Mouse (Mus musculus): ENCODE results near the gene 9130213A22Rik. TPM values are rescaled to one million over a fixed set of nuclear protein-coding genes. Genes with fewer than 3 reads are reported as not detected.

9130213A22Rik gene
- polyA plus RNA-seq, 1 experiment = 1.2 TPM

DNA sequence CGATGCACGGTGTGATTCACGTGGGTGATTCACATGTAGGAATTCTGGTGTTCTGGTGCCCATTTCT, 3.3 kb upstream of the 9130213A22Rik start, which contains the start of gene Aloxe3:
Aloxe3 (plus strand) TSS at position 45 of the 67 bp plus-strand sequence.
- DNase-seq = no peak
- Histone ChIP-seq H3K4me3 (replicated peaks; ENCODE audit: extremely low read depth, low read depth, low read length) (peak within 1 kb of the TSS; percentile 85), H3K4me1 (ENCODE audit: control insufficient read depth, insufficient read depth, low read length) (peaks cover 9% of the 10 kb centered on the region; the same call in 1 of the 2 replicates)
- WGBS = 1% methylated on average over 3 of the region's 3 CpGs
- TF ChIP-seq CTCF (IDR thresholded peaks at IDR 0.05; ENCODE audit: insufficient read depth, low read length) (no peak), POLR2A (IDR thresholded peaks at IDR 0.05; ENCODE audit: borderline replicate concordance, extremely low read depth, low read depth, low read length) (no peak)

DNA sequence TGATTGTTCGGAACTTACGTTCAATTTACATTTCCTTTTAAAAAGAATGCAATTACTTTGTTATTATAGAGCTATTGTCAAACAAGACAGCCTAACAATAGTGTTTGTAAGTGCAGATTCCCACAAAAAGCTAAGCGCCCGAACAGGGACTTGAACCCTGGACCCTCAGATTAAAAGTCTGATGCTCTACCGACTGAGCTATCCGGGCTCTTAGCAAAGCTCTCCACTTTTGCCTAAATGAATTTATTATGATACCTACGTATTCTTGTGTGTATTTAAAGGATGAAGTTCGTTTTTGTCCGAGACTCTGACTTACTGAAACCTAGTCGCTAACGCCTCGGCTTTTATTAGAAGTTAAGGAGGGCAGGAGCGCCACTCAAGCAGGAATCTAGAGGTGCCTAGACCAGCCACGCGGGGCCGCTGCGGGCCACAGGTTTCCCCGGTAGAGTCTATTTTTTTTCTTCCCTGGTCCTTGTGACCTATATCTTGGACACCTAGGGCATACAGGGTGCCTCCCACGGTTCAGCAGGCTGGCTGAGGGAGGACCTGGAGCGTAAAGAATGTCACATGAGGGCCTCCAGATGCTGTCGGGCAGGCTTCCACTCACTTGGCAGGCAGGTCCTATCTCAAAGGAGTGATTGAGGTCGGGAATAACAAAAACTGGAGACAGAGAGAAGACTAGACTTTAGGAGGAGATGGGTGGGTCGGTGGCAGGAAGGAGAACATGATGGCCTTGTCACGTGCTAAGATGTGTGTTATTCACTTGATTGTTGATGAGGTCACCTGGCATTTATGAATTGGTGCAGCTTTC, 2.9 kb upstream of the 9130213A22Rik start:
- DNase-seq = peak; percentile 76
- TF ChIP-seq POLR2A (IDR thresholded peaks at IDR 0.05; ENCODE audit: borderline replicate concordance, extremely low read depth, low read depth, low read length) (no peak), CTCF (IDR thresholded peaks at IDR 0.05; ENCODE audit: insufficient read depth, low read length) (0 out of 2 replicates have a peak, but pooled peaks have one; percentile 20)
- Histone ChIP-seq H3K4me1 (ENCODE audit: control insufficient read depth, insufficient read depth, low read length) (peaks cover 9% of the 10 kb centered on the region; the same call in 1 of the 2 replicates), H3K4me3 (replicated peaks; ENCODE audit: extremely low read depth, low read depth, low read length) (peak overlapping the region; percentile 85)
- under 1% methylated on average over 24 of the region's 24 CpGs for WGBS

DNA sequence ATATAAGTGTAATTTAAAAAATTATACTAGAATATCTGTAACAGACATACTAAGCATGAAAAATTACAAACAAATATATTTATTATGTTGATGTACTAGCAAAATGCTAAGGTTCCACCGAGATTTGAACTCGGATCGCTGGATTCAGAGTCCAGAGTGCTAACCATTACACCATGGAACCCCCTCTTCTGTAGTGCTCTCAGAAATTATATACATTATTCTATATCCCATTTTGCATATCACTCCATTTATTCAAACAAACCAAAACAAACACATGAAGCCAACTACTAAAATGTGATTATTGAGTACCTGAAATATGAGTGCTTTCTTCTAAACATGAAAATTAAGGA, 2.1 kb upstream of the 9130213A22Rik start:
- TF ChIP-seq CTCF (IDR thresholded peaks at IDR 0.05; ENCODE audit: insufficient read depth, low read length) = no peak
- peak overlapping the region; percentile 97 for H3K4me3 ChIP-seq (replicated peaks; ENCODE audit: extremely low read depth, low read depth, low read length)
- 0% methylated on average over 3 of the region's 3 CpGs for WGBS

DNA sequence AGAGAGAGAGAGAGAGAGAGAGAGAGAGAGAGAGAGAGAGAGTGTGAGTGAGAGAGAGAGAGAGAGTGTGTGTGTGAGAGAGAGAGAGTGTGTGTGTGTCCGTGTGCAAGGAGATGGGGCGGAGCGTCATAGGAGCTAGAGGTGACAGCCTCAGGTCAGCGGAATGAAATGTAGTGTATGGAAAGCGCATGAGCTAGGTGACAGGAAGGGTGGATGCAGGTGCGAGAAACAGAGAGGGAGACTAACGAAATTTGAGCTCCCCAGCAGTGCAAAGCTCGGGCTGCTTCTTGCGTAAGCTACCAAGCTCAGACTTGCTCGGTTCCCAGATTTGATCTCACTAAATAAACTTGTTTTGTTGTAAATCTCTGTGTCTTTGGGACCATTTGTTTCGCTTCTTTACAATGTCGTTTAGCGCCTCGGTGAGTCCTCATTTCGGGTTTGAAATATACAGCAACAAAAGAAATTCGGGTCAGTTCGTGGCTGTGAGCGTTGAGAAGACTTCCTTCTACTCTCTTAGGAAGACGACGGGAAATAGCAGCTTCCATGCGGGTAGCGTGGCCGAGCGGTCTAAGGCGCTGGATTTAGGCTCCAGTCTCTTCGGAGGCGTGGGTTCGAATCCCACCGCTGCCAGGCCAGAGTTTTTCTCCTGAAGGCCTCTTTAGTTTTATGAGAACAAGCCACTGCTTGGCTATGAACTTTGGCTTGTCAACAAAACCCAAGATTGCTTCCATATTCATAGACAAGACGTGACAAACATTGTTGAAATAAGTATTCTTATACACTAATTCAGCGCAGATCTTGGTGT, 1.5 kb upstream of the 9130213A22Rik start:
- H3K4me1 ChIP-seq (ENCODE audit: control insufficient read depth, insufficient read depth, low read length) = peaks cover 9% of the 10 kb centered on the region; the same call in 1 of the 2 replicates
- WGBS = under 1% methylated on average over 31 of the region's 31 CpGs
- H3K4me3 ChIP-seq (replicated peaks; ENCODE audit: extremely low read depth, low read depth, low read length) = peak overlapping the region; percentile 97
- TF ChIP-seq CTCF (IDR thresholded peaks at IDR 0.05; ENCODE audit: insufficient read depth, low read length) (no peak), POLR2A (IDR thresholded peaks at IDR 0.05; ENCODE audit: borderline replicate concordance, extremely low read depth, low read depth, low read length) (no peak)
- DNase-seq = peak; percentile 89

More for the DNA sequence above, 2.1 kb upstream of the 9130213A22Rik start:
- H3K4me1 ChIP-seq (ENCODE audit: control insufficient read depth, insufficient read depth, low read length) = peaks cover 9% of the 10 kb centered on the region; the same call in 1 of the 2 replicates
- no peak for DNase-seq

DNA sequence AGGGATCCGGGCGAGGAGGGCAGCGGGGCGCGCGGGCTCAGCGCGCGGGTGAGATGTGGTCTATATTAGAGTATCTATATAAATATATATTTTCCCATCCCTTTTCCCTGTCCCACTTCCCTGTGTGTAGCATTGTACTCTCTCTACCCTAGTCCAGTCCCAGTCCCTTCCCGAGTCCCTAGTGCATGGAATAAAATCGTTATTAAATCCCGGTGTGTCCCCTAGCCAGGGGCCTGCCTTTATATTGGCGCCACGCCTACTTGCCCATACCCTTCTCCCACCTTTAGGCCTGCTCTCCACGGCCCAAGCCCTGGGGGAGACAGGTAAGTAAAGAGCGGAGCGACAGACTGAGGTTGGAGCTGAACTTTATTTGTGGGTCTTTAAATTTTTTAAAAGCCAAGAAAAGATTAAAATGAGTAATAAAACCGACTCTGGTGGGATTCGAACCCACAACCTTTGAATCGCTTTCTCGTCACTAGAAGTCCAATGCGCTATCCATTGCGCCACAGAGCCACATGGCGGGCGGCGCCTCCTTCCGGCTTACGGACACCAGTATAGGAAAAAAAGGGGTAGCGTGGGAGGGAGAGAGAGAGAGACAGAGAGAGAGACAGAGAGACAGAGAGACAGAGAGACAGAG, 785 bp upstream of the 9130213A22Rik start:
- peak overlapping the region; percentile 74 for H3K4me3 ChIP-seq (replicated peaks; ENCODE audit: extremely low read depth, low read depth, low read length)
- TF ChIP-seq POLR2A (IDR thresholded peaks at IDR 0.05; ENCODE audit: borderline replicate concordance, extremely low read depth, low read depth, low read length) (no peak), CTCF (IDR thresholded peaks at IDR 0.05; ENCODE audit: insufficient read depth, low read length) (no peak)
- WGBS = under 1% methylated on average over 29 of the region's 29 CpGs
- H3K4me1 ChIP-seq (ENCODE audit: control insufficient read depth, insufficient read depth, low read length) = peaks cover 9% of the 10 kb centered on the region; the same call in 1 of the 2 replicates
- peak; percentile 83 for DNase-seq

DNA sequence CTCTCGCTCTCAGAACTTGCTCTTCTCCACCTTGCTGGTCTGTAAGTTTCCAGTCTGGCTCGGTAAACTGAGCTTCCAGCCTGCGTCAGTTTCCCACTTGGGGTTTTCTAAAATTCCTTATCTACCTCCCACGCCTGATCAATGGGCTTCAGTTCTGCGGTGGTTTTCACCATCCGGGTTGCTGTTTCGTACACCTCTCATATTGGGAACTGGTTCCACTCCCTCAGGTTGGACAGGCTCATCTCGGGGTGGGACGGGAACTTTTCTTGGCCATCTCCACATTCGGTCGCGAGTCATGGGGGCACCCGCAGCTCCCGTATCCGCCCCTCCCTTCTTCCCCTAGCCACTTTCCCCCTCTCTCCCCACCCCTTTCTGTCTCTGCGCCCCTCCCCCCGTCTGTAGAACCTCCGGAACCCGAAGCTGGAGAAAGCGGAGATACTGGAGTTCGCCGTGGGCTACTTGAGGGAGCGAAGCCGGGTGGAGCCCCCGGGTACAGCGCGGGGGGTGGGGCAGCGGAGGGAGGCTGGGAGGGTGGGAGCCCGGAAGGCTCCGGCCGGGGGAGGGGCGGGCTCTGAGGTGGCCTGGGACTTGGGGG, 551 bp downstream of the 9130213A22Rik start:
- TF ChIP-seq CTCF (IDR thresholded peaks at IDR 0.05; ENCODE audit: insufficient read depth, low read length) = no peak
- TF ChIP-seq POLR2A (IDR thresholded peaks at IDR 0.05; ENCODE audit: borderline replicate concordance, extremely low read depth, low read depth, low read length) = no peak
- Histone ChIP-seq H3K4me1 (ENCODE audit: control insufficient read depth, insufficient read depth, low read length) (peaks cover 9% of the 10 kb centered on the region; the same call in 1 of the 2 replicates), H3K4me3 (replicated peaks; ENCODE audit: extremely low read depth, low read depth, low read length) (peak overlapping the region; percentile 74)
- 3% methylated on average over 32 of the region's 32 CpGs for WGBS
- no peak for DNase-seq

DNA sequence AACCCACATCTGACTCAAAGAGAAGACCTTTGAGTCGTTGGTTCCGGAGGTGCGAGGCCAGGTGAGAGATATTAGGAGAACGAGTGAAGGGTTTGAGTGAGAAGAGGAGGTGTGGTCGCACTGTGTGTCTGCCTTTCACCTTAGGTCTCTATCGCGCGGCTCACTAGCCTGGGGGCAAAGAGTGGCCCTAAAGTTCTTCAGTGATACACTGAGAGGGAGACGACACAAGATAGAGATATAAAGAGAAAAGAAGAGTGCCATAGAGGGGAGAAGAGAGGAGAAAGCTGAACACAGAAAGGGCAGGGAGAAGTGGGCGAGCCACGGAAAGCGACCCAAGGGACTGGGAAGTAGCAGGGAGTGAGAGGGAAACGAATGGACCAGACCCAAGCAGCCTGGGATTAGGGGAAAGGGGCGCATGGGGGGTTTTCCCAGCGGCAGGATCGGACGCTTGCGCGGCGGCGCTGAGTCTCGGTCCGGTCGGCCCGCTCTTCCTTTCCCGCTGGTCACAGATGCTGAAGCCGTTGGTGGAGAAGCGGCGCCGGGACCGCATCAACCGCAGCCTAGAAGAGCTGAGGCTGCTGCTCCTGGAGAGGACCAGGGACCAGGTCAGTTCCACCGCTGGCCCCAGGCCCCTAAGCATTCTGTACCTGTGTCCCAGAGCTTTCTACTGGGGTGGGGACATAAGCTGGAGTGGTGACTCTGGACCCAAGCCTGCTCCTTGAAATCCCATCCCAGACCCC, 1.2 kb downstream of the 9130213A22Rik start:
- TF ChIP-seq CTCF (IDR thresholded peaks at IDR 0.05; ENCODE audit: insufficient read depth, low read length) (no peak), POLR2A (IDR thresholded peaks at IDR 0.05; ENCODE audit: borderline replicate concordance, extremely low read depth, low read depth, low read length) (no peak)
- peak; percentile 54 for DNase-seq
- Histone ChIP-seq H3K4me3 (replicated peaks; ENCODE audit: extremely low read depth, low read depth, low read length) (peak overlapping the region; percentile 74), H3K4me1 (ENCODE audit: control insufficient read depth, insufficient read depth, low read length) (peaks cover 9% of the 10 kb centered on the region; the same call in 1 of the 2 replicates)
- WGBS = 6% methylated on average over 33 of the region's 33 CpGs

DNA sequence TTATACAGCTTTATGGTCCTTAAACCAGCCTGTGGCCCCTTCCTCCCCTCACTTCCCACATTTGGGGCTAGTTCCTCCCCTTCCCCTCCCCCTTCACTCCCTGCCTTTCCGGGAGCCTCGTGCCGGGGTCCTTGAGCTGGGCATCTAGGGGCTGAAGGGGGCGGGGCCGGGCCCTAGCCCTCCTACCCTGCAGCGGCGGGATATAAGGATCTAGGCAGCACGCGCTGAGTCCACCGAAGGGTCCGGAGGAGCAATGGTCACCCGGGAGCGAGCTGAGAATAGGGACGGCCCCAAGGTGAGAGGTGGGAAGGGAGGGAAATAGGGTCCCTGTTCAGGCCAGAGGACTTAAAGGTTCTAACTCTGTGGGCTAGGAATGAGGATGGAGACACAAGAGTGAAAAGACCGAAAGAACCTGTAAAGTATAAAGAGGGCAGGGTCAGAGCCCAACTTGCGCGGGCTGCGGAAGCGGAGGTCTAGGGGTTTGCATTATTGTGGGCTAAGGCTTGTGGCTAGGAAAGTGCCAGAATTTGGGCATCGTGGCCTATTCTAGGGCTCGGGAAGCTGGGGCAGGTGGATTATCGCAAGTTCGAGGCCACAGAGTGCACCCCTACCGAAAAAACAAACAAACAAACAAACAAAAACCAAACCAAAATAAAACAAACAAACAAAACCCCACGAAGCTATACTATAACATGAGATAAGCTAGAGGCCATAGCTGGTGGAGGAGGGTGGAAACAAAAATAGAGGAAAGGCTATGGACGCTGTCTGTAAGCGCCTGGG, 2.0 kb downstream of the 9130213A22Rik start, which contains the start of gene Hes7:
Hes7 (plus strand) TSS at position 184 of the 780 bp plus-strand sequence.
- no peak for DNase-seq
- Histone ChIP-seq H3K4me1 (ENCODE audit: control insufficient read depth, insufficient read depth, low read length) (peaks cover 3% of the 10 kb centered on the region; the same call in 1 of the 2 replicates), H3K4me3 (replicated peaks; ENCODE audit: extremely low read depth, low read depth, low read length) (peak within 1 kb of the TSS; percentile 74)
- 20% methylated on average over 27 of the region's 27 CpGs for WGBS
- TF ChIP-seq CTCF (IDR thresholded peaks at IDR 0.05; ENCODE audit: insufficient read depth, low read length) (no peak), POLR2A (IDR thresholded peaks at IDR 0.05; ENCODE audit: borderline replicate concordance, extremely low read depth, low read depth, low read length) (no peak)
